Mouse (Mus musculus): ENCODE results near the gene Reln. TPM values are rescaled to one million over a fixed set of nuclear protein-coding genes. Genes with fewer than 3 reads are reported as not detected.

The Reln gene
- total RNA-seq, 2 experiments from 2014 or later: 5.1 to 5.6 TPM

Other genes with a start within 250 kb of the Reln start
- gene Orc5, start 205.7 kb upstream of the Reln start, total RNA-seq (2021): 10 to 100 TPM; 10.2 to 11.9 TPM